Mouse (Mus musculus): ENCODE data around the gene Lingo1.

- TF ChIP-seq CTCF (conservative IDR thresholded peaks at IDR 0.05; ENCODE audit: low read length) (no peak), POU5F1 (IDR thresholded peaks at IDR 0.05; ENCODE audit: borderline replicate concordance, low read length) (no peak)
These were observed 109.7 kb downstream of the Lingo1 start for GRCm38 (mm10) chr9:56686339-56687144.

Data from E14TG2a.4 (cell line).